Comparison of ENCODE assay signal across 13 mouse cellular contexts in genomic region chr1:120974661-120975060, GRCm38 (mm10).
DNase-seq lines count a peak whose midpoint lies in the region; TF ChIP-seq lines count a peak whose summit lies in the region.
"Had no signal": no experiment of that assay in that cellular context is flagged by ENCODE, and none has a peak within 500 bp of the region (broad histone marks: within the 10 kb centered on the region; RNA-seq: fewer than 3 reads in every experiment).

No protein-coding gene starts in this region.

- no peaks in the 10 kb centered on the region for H3K79me2 ChIP-seq in heart, adult 2 months (replicated peaks; ENCODE audit: control insufficient read depth, insufficient read depth, low read length)

- no peak overlapping the region for H3K27ac ChIP-seq in heart, adult 2 months
- no peak overlapping the region for H3K27ac ChIP-seq in heart, embryonic 10.5 days
- H3K27ac ChIP-seq in thymus, adult 2 months (ENCODE audit: control insufficient read depth, insufficient read depth, low read length): no peak overlapping the region
- H3K27ac ChIP-seq: forebrain, embryonic 10.5 days; heart, embryonic 13.5 days; intestine, embryonic 15.5 days; liver, embryonic 13.5 days; midbrain, embryonic 13.5 days had no signal

- no peak overlapping the region for H3K9ac ChIP-seq in heart, adult 2 months (ENCODE audit: low read depth, low read length)
- H3K9ac ChIP-seq: heart, embryonic 13.5 days; intestine, embryonic 15.5 days; liver, embryonic 13.5 days; midbrain, embryonic 13.5 days had no signal

- DNase-seq in heart, adult 2 months: peak; percentile 45 to 48
- DNase-seq in heart, embryonic 10.5 days (ENCODE audit: low spot score): no peak
- DNase-seq in adrenal gland, postnatal 25 days: peak; percentile 7
- DNase-seq in gastrocnemius, postnatal 4 days (ENCODE audit: low spot score in 2 of 2): peak; percentile 25 to 65
- DNase-seq in lung, postnatal 14 days: peak; percentile 48
- no peak for DNase-seq in layer of hippocampus, postnatal 36 days
- DNase-seq in thymus, adult 2 months: no peak
- DNase-seq: cerebellum, adult 9-11 months; liver, embryonic 13.5 days had no signal

- no peaks in the 10 kb centered on the region for H3K9me3 ChIP-seq in heart, embryonic 10.5 days
- H3K9me3 ChIP-seq: forebrain, embryonic 10.5 days; heart, embryonic 13.5 days; intestine, embryonic 15.5 days; liver, embryonic 13.5 days; midbrain, embryonic 13.5 days had no signal

- no peak for TF ChIP-seq POLR2A in heart, adult 2 months (IDR thresholded peaks at IDR 0.05; ENCODE audit: insufficient read depth, low read depth, low read length)
- TF ChIP-seq POLR2A in thymus, adult 2 months (IDR thresholded peaks at IDR 0.05; ENCODE audit: control insufficient read depth, extremely low read depth, insufficient read depth, low read length, poor library complexity): no peak

- H3K4me3 ChIP-seq in heart, adult 2 months: no peak overlapping the region
- H3K4me3 ChIP-seq in heart, embryonic 10.5 days: no peak overlapping the region
- H3K4me3 ChIP-seq in thymus, adult 2 months (ENCODE audit: control insufficient read depth, insufficient read depth, low read length): no peak overlapping the region
- H3K4me3 ChIP-seq: forebrain, embryonic 10.5 days; heart, embryonic 13.5 days; intestine, embryonic 15.5 days; liver, embryonic 13.5 days; midbrain, embryonic 13.5 days had no signal

- intact Hi-C loops in heart, adult 2 months (cut with DNase I): no loop called here

- TF ChIP-seq EP300 in heart, adult 2 months (IDR thresholded peaks at IDR 0.05; ENCODE audit: insufficient read depth, low read depth, low read length): no peak

- no peaks in the 10 kb centered on the region for H3K36me3 ChIP-seq in heart, adult 2 months (ENCODE audit: control insufficient read depth, insufficient read depth, low read length)
- H3K36me3 ChIP-seq in heart, embryonic 10.5 days: no peaks in the 10 kb centered on the region
- no peaks in the 10 kb centered on the region for H3K36me3 ChIP-seq in thymus, adult 2 months (ENCODE audit: control insufficient read depth, insufficient read depth, low read length)
- H3K36me3 ChIP-seq: forebrain, embryonic 10.5 days; heart, embryonic 13.5 days; intestine, embryonic 15.5 days; liver, embryonic 13.5 days; midbrain, embryonic 13.5 days had no signal

- 55% methylated on average over 1 of the region's 1 CpGs for WGBS in heart, adult 2 months
- WGBS in heart, embryonic 10.5 days: 70% methylated on average over 1 of the region's 1 CpGs
- WGBS in thymus, adult 2 months: 67% methylated on average over 1 of the region's 1 CpGs

- no peak for TF ChIP-seq CTCF in heart, adult 2 months (IDR thresholded peaks at IDR 0.05)
- TF ChIP-seq CTCF in thymus, adult 2 months (IDR thresholded peaks at IDR 0.05; ENCODE audit: borderline replicate concordance, control insufficient read depth, extremely low read depth, insufficient read depth, low read length, poor library complexity): no peak

- no peaks in the 10 kb centered on the region for H3K27me3 ChIP-seq in heart, adult 2 months (ENCODE audit: control insufficient read depth, insufficient read depth, low read length)
- no peaks in the 10 kb centered on the region for H3K27me3 ChIP-seq in heart, embryonic 10.5 days (ENCODE audit: insufficient read depth, poor library complexity, severe bottlenecking)
- no peaks in the 10 kb centered on the region for H3K27me3 ChIP-seq in thymus, adult 2 months (ENCODE audit: control insufficient read depth, insufficient read depth, low read length)
- H3K27me3 ChIP-seq: heart, embryonic 13.5 days; intestine, embryonic 15.5 days; liver, embryonic 13.5 days; midbrain, embryonic 13.5 days had no signal

- H3K4me1 ChIP-seq in heart, adult 2 months (ENCODE audit: control insufficient read depth, insufficient read depth, low read length): no peaks in the 10 kb centered on the region
- no peaks in the 10 kb centered on the region for H3K4me1 ChIP-seq in heart, embryonic 10.5 days
- H3K4me1 ChIP-seq in thymus, adult 2 months (replicated peaks; ENCODE audit: control insufficient read depth, insufficient read depth, low read length): no peaks in the 10 kb centered on the region
- H3K4me1 ChIP-seq: heart, embryonic 13.5 days; intestine, embryonic 15.5 days; liver, embryonic 13.5 days had no signal

Comparison
In these comparisons a context has a peak if more than half of its experiments do, and no peak if none do; other contexts are left out.
1. DNase-seq: peak in heart, adult 2 months (2 of 2), adrenal gland, postnatal 25 days (single experiment), gastrocnemius, postnatal 4 days (2 of 2) and lung, postnatal 14 days (single experiment); none in heart, embryonic 10.5 days (single experiment), layer of hippocampus, postnatal 36 days (0 of 2) and thymus, adult 2 months (single experiment).